24 mouse cellular contexts compared by ENCODE assay signal in the genomic region with DNA sequence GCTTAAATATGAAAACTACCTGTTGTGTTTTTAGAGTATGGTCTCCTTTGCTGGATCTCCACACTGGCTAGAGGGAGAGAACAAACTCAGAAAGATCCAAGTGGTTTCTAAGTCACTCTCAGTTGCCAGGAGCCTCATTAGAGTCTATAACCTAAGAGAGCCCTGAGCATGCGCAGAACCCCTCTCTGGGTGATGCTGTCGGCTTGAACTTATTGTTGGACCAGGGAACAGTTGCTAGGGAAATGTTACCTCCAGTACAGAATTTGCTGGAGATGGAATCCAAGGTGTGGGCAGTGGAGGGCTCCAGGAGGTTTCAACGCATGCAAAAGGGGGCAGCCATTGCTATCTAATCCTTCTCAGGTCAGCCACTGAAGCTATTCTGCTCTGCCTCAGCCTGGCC. TPM values are rescaled to one million over a fixed set of nuclear protein-coding genes. Genes with fewer than 3 reads are reported as not detected.
A peak's percentile ranks its signal among the peaks of the same experiment; 100 is the strongest.
DNase-seq lines count a peak whose midpoint lies in the region; ATAC-seq and TF ChIP-seq lines count a peak whose summit lies in the region.
"Had no signal": no experiment of that assay in that cellular context is flagged by ENCODE, and none has a peak within 500 bp of the region (broad histone marks: within the 10 kb centered on the region; RNA-seq: fewer than 3 reads in every experiment).

No protein-coding gene starts in this region.

- 52% methylated on average over 3 of the region's 3 CpGs for WGBS in midbrain, embryonic 12.5 days
- 51% methylated on average over 3 of the region's 3 CpGs for WGBS in midbrain, embryonic 13.5 days

- H3K4me3 ChIP-seq in midbrain, embryonic 12.5 days = no peak overlapping the region
- no peak overlapping the region for H3K4me3 ChIP-seq in midbrain, embryonic 13.5 days (replicated peaks)
- H3K4me3 ChIP-seq in testis, adult 2 months (ENCODE audit: control insufficient read depth, low read depth, low read length) = peak overlapping the region; percentile 46; the same call in 1 of the 2 replicates
- H3K4me3 ChIP-seq: heart, embryonic 12.5 days; heart, embryonic 15.5 days; hindbrain, embryonic 13.5 days had no signal

- no peak overlapping the region for H3K9ac ChIP-seq in midbrain, embryonic 12.5 days (replicated peaks)
- no peak overlapping the region for H3K9ac ChIP-seq in midbrain, embryonic 13.5 days (replicated peaks)
- H3K9ac ChIP-seq: heart, embryonic 12.5 days; heart, embryonic 15.5 days; hindbrain, embryonic 13.5 days had no signal

- H3K27ac ChIP-seq in midbrain, embryonic 12.5 days (replicated peaks) = no peak overlapping the region
- H3K27ac ChIP-seq in midbrain, embryonic 13.5 days = no peak overlapping the region
- no peak overlapping the region for H3K27ac ChIP-seq in testis, adult 2 months (ENCODE audit: control insufficient read depth, insufficient read depth, low read depth, low read length)
- H3K27ac ChIP-seq: heart, embryonic 15.5 days; hindbrain, embryonic 10.5 days; hindbrain, embryonic 13.5 days had no signal

- TF ChIP-seq CTCF in testis, adult 2 months (IDR thresholded peaks at IDR 0.05; ENCODE audit: control insufficient read depth, insufficient read depth, insufficient replicate concordance, low read depth, low read length) = no peak

- H3K27me3 ChIP-seq in midbrain, embryonic 12.5 days = peaks cover 55% of the 10 kb centered on the region
- H3K27me3 ChIP-seq in midbrain, embryonic 13.5 days = peaks cover 59% of the 10 kb centered on the region
- H3K27me3 ChIP-seq in testis, adult 2 months (ENCODE audit: control insufficient read depth, insufficient read depth, low read length) = no peaks in the 10 kb centered on the region
- H3K27me3 ChIP-seq: Patski had no signal

- ATAC-seq in midbrain, embryonic 12.5 days (ENCODE audit: low FRiP score, low read depth) = no peak
- ATAC-seq in midbrain, embryonic 13.5 days = no peak
- ATAC-seq: hindbrain, embryonic 16.5 days had no signal

- no peak for TF ChIP-seq POLR2A in testis, adult 2 months (IDR thresholded peaks at IDR 0.05; ENCODE audit: control insufficient read depth, low read depth, low read length)

- 0 out of 2 replicates have a peak overlapping the region, but pooled peaks have one; percentile 41 for H3K4me2 ChIP-seq in midbrain, embryonic 12.5 days (replicated peaks)
- H3K4me2 ChIP-seq in midbrain, embryonic 13.5 days (replicated peaks) = no peak overlapping the region; the same call in 1 of the 2 replicates
- H3K4me2 ChIP-seq: heart, embryonic 15.5 days had no signal

- H3K36me3 ChIP-seq in midbrain, embryonic 12.5 days = no peaks in the 10 kb centered on the region
- no peaks in the 10 kb centered on the region for H3K36me3 ChIP-seq in midbrain, embryonic 13.5 days
- no peaks in the 10 kb centered on the region for H3K36me3 ChIP-seq in testis, adult 2 months (ENCODE audit: control insufficient read depth, insufficient read depth, low read length)
- H3K36me3 ChIP-seq: G1E; heart, embryonic 12.5 days; heart, embryonic 15.5 days; hindbrain, embryonic 10.5 days; hindbrain, embryonic 13.5 days had no signal

- H3K9me3 ChIP-seq in midbrain, embryonic 12.5 days = no peaks in the 10 kb centered on the region
- no peaks in the 10 kb centered on the region for H3K9me3 ChIP-seq in midbrain, embryonic 13.5 days
- H3K9me3 ChIP-seq: G1E; heart, embryonic 15.5 days; hindbrain, embryonic 10.5 days; hindbrain, embryonic 13.5 days had no signal

- peaks cover 15% of the 10 kb centered on the region for H3K4me1 ChIP-seq in midbrain, embryonic 12.5 days
- peaks cover 19% of the 10 kb centered on the region for H3K4me1 ChIP-seq in midbrain, embryonic 13.5 days (replicated peaks)
- H3K4me1 ChIP-seq in testis, adult 2 months (ENCODE audit: control insufficient read depth, insufficient read depth, low read length) = peaks cover 6% of the 10 kb centered on the region

- DNase-seq in testis, postnatal 10 days (ENCODE audit: low spot score) = no peak
- DNase-seq in R1 (ENCODE audit: low read depth, low spot score) = peak; percentile 59
- DNase-seq in spleen, postnatal 14 days (ENCODE audit: low spot score in 2 of 2) = no peak
- DNase-seq: adrenal gland, adult 2 months; adrenal gland, postnatal 14 days; cerebellum, adult 18-20 months; cerebellum, postnatal 14 days; gastrocnemius, postnatal 25 days; heart, adult 18-20 months; heart, postnatal 10 days; heart, postnatal 36 days had no signal

RNA-seq across cellular contexts. Expression of a gene that starts 1.9 kb away (rescaled TPM):
- polyA plus RNA-seq in midbrain, embryonic 12.5 days (2016; fragmentation: Nextera tagmentation; extraction: Ambion mirVana) = 0.85 and 0.91 TPM in 2 replicates
- 2.4 TPM in 2 replicates for polyA plus RNA-seq in midbrain, embryonic 13.5 days (2015; fragmentation: Nextera tagmentation; extraction: Ambion mirVana)
- polyA plus RNA-seq in testis, adult 2 months (2012; rRNA removed) = 0.84 and 1.9 TPM in 2 replicates
- polyA plus RNA-seq: CD4-positive, CD25-positive, alpha-beta regulatory T cell, adult 4 months; gonadal fat pad, adult 2 months; heart, embryonic 12.5 days; heart, embryonic 15.5 days had no signal

RNA-seq across cellular contexts. Expression of a gene that starts 21.6 kb away (rescaled TPM):
- 203 and 214 TPM in 2 replicates for polyA plus RNA-seq in midbrain, embryonic 12.5 days (2016; fragmentation: Nextera tagmentation; extraction: Ambion mirVana)
- 257 and 272 TPM in 2 replicates for polyA plus RNA-seq in midbrain, embryonic 13.5 days (2015; fragmentation: Nextera tagmentation; extraction: Ambion mirVana)
- polyA plus RNA-seq in testis, adult 2 months (2012; rRNA removed) = 15.4 and 16.6 TPM in 2 replicates

RNA-seq across cellular contexts. Expression of a gene that starts 36.5 kb away (rescaled TPM):
- polyA plus RNA-seq in midbrain, embryonic 12.5 days (2016; fragmentation: Nextera tagmentation; extraction: Ambion mirVana) = 92.8 and 102 TPM in 2 replicates
- 110 TPM in 2 replicates for polyA plus RNA-seq in midbrain, embryonic 13.5 days (2015; fragmentation: Nextera tagmentation; extraction: Ambion mirVana)
- 308 and 386 TPM in 2 replicates for polyA plus RNA-seq in testis, adult 2 months (2012; rRNA removed)

RNA-seq across cellular contexts. Expression of a gene that starts 37.5 kb away (rescaled TPM):
- 39.0 and 40.7 TPM in 2 replicates for polyA plus RNA-seq in midbrain, embryonic 12.5 days (2016; fragmentation: Nextera tagmentation; extraction: Ambion mirVana)
- 34.8 and 35.1 TPM in 2 replicates for polyA plus RNA-seq in midbrain, embryonic 13.5 days (2015; fragmentation: Nextera tagmentation; extraction: Ambion mirVana)
- 15.3 and 16.3 TPM in 2 replicates for polyA plus RNA-seq in testis, adult 2 months (2012; rRNA removed)

RNA-seq across cellular contexts. Expression of a gene that starts 47.8 kb away (rescaled TPM):
- 0.23 TPM in 1 of 2 replicates, not detected in the other for polyA plus RNA-seq in midbrain, embryonic 12.5 days (2016; fragmentation: Nextera tagmentation; extraction: Ambion mirVana)
- polyA plus RNA-seq in midbrain, embryonic 13.5 days (2015; fragmentation: Nextera tagmentation; extraction: Ambion mirVana) = 0.17 TPM in 1 of 2 replicates, not detected in the other
- 0.72 and 0.88 TPM in 2 replicates for polyA plus RNA-seq in testis, adult 2 months (2012; rRNA removed)
- polyA plus RNA-seq: forebrain, embryonic 11.5 days; hindbrain, embryonic 10.5 days had no signal

Comparison
In these comparisons a context has a peak if more than half of its experiments do, and no peak if none do; other contexts are left out.
1. RNA of a gene that starts 21.6 kb away (polyA plus RNA-seq): 257 to 272 TPM in midbrain, embryonic 13.5 days and 203 to 214 TPM in midbrain, embryonic 12.5 days; 15.4 to 16.6 TPM in testis, adult 2 months; every median in the first group is over 10 times any median in the second.